Mouse (Mus musculus): ENCODE data around the gene Nfatc2ip.

GRCm38 (mm10) chr7:126367636-126368035 lies 28.9 kb downstream of the Nfatc2ip start:
- TF ChIP-seq USF1 (IDR thresholded peaks at IDR 0.05; ENCODE audit: low read depth) (no peak), E2F4 (IDR thresholded peaks at IDR 0.05; ENCODE audit: insufficient read depth) (no peak), POLR2A (IDR thresholded peaks at IDR 0.05; ENCODE audit: insufficient read length, low read depth) (no peak), TCF12 (IDR thresholded peaks at IDR 0.05; ENCODE audit: insufficient read depth, poor library complexity, severe bottlenecking) (no peak), MAX (IDR thresholded peaks at IDR 0.05; ENCODE audit: low read depth) (no peak)

Data from myocyte (in vitro differentiated cells).